Mouse (Mus musculus): ENCODE data around the gene Tmem252.

Tmem252 gene

DNA sequence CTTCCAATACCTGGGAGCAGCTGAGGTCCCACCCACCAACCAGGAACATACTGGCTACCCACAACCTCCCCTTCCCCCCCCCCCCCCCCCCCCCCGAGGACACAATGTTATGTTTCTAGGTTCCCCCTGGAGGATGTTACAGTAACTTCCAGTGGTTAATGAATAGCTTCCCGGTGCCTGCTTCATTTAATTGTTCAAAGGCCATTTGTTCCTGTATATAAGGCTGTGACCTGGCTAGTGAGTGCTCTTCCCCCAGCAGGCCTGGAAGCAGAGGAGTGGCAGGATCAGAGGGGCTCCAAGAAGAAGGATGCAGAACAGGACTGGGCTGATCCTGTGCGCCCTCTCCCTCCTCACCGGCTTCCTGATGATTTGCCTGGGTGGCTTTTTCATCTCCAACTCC lies at the start of gene Tmem252:
Gene Tmem252, plus strand, starts transcription at position 247 of the 400 bp plus-strand sequence.
- DNase-seq (ENCODE audit: low spot score), result no peak

DNA sequence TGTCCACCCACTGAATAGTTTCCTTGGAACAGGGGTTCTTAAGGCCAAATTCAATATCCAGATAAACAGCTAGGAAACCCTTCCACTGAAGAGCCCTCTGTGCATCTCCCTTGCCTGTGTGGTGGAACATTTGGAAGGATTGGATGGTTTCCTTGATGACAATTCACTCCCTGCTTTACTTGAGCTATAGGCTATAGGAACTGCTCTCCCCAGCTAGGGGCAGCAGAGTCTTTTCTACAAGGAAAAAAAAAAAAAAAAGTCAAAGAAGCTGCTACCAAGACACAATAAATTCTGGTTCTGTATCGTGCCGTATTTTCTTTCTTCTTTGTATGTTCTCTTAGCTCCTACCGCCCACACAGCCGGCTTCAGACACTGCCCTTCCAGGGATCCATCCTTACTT lies 45.8 kb upstream of the Tmem252 start:
- no peak for DNase-seq (ENCODE audit: low spot score)

DNA sequence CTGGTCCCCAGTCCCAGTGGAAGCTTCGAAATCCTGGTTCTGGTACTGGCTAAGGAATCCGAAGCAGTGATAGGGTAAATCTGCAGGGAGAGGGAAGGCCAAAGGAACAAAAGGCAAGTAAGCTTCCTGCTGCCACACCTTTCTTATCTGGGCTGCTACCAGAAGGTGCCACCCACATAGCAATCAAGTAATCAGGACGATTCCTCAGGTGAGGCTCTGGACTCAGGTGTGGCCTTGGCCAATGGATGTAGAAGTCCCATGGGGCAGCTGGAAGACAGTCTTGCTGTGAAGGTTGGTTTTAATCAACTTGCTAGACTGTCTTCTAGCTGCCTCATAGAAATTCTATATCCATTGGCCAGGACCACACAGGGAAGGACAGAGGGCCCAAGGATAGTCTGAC lies 40.8 kb upstream of the Tmem252 start:
- no peak for DNase-seq (ENCODE audit: low spot score)

DNA sequence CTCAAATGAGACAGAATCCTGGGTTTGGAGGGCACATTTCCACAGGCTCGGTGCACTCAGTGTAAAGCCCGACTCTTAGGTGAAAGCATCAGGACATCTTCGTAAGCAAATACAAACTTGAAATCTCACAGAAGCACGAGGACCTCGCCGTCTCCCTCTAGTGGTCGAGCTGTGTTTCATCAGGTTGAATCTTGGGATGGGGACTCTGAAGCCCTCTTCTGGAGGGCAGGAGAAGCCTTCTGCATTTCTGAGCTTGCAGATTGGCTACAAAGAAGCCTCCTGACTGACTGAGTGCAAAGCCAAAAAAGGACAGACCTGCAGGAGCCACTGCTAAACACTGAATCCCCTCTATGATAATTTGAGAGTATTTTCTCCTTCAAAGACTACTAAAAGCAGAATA lies 39.2 kb upstream of the Tmem252 start:
- DNase-seq (ENCODE audit: low spot score), result peak; percentile 18

DNA sequence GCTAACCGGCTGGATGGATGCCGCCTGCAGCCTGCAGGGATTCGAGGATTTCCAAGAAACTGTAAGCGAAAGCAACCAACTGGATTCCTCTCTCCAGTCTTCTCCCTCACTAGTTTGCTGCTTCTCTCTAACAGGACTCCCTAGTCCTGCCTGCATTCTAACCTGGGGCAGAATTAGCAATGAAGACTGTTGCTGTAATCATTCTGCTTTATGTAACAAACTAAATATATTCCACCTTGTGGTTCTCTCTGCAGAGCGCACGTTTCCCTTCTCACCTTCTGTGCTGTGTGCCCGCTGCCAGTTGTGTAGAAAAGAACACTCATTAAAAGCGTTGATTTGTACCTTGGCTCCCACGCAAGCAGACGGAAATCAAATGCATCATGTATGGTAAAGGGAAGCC lies 37.2 kb upstream of the Tmem252 start:
- no peak for DNase-seq (ENCODE audit: low spot score)

DNA sequence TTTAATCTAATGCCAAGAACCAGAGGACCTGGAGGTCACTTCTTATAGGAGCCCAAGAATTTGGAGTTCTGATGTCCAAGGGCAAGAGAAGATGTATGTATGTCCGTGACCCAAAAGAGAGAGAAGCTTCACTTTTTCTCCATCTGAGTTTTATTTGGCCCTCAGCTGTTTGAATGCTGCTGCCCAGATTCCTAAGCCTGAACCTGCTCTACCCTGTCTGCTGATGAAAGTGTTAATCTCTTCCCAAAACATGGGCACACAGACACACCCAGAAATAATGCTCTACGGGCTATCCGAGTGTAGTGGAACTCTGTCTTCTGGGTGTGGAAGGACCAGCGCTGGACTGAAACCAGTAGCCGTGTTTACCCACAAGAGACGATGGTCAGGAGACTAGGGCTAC lies 35.8 kb upstream of the Tmem252 start:
- no peak for DNase-seq (ENCODE audit: low spot score)

DNA sequence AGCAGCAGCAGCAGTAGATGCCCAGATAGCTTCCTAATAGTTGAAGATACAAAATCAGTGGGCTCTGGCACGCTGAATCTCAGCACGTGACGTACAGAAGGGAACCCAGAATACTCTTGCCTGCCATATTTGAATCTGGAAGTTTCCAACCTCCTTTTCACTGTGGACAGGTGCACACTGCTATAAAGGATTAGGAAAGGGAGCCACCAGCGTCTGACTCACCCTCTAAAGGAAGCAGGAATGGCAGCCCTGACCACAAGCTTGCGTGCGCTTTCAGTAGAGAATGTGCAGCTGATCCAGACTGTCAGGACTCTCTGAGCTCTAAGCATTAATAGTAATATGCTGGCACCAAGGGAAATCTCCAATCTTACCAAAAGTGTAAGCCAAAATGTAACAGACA lies 32.8 kb upstream of the Tmem252 start:
- DNase-seq (ENCODE audit: low spot score), result no peak

DNA sequence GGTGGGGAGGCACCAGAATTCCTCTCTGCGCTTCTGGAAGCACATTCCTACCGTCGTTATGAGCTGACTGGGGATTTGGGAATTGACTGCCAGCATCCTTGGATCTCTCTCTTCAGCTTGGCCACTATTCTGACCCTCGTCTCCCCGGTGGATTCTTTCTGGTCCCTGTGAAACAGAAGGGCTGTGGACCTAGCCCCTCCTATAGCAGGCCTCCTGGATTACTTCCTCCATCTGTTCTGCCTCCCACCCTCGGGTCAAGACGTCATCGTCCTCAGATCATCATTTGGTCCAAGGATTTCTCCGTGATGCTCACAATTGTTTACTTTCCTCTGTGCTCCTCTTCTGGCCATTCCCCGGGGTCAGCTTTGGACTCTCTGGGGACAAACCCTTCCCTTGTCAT lies 28.8 kb upstream of the Tmem252 start:
- no peak for DNase-seq (ENCODE audit: low spot score)

DNA sequence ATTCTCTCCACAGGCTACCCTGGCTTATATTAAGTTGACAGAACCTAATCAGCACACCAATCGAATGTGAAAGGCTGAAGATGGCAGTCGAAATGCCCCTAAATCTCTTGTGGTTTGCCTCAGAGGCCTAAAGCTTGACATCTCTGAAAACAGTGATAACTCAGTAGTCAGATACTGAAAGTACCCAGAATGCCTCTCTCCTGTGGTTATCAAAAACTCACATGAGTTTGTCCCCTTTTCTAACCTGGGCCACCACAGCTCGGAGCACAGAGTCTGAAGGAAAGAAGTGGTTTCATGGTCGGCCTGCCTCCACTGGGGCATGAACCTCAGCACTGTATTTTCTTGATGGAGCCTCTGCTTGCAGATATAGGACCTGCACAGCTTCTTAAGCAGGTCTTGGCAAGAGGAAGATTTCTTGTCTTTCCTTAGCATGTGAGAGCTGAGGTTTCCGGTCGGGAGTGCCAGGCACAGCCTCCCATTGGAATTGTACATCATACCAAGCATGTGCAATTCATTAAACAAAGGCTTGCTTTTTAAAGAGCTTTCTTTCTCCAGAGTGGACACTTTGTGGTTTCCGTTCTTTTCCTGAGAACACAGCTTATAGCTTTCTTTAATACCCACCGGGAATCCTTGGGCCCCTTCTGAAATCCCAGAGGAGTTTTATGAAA lies 27.5 kb upstream of the Tmem252 start:
- no peak for DNase-seq (ENCODE audit: low spot score)

DNA sequence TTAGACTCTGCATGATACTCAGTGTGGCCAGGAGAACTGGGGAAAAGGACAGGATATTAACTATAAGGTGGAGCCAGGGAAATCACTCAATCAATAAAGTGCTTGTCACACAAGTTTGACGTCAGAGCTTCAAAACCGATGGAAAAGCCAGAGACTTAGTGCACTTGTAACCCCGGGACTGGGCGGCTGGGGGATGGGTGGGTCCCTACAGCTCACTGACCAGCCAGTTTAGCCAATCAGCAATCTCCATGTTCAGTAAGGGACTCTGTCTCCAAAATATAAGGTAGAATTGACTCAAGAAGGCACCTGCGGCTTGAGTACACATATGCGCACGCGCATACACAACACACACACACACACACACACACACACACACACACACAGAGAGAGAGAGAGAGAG lies 25.8 kb upstream of the Tmem252 start:
- no peak for DNase-seq (ENCODE audit: low spot score)

DNA sequence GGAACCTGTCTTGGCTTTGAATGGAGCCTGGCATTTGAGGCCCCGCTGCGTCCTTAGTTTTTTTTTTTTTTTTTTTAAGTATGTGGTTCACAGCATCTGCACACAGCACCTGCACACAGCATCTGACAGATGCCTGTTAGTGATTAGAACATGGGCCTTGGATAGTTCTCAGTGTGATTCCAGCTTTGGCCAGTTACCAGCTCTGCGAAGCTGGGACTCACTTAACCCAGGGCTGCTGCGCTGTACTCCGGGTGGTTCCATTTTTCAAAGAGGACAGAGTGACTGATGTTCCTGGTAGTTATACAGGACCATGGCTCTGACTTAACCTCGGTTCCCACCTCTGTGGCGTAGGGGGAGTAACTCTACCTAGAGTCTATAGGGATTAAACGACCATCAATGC lies 23.4 kb upstream of the Tmem252 start:
- DNase-seq (ENCODE audit: low spot score), result no peak

DNA sequence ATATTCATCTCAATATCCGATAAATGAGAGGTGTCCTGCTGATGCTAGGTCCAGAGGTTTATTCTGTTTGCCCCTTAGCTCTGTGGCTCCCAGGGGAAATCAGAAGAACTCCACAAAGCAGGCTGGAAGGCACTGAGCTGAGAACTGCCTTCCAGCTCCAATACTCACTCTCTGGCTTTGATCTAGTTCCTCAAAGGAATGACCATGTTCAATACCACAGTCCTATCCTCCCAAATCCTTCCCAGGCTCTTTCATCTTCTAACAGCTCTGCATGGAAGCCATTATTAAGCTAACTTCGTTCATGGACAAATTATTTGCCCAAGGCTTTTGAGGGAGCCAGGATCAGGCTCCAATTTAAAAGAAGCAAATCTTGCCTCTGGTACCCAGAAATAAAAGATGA lies 22.2 kb upstream of the Tmem252 start:
- DNase-seq (ENCODE audit: low spot score), result no peak

DNA sequence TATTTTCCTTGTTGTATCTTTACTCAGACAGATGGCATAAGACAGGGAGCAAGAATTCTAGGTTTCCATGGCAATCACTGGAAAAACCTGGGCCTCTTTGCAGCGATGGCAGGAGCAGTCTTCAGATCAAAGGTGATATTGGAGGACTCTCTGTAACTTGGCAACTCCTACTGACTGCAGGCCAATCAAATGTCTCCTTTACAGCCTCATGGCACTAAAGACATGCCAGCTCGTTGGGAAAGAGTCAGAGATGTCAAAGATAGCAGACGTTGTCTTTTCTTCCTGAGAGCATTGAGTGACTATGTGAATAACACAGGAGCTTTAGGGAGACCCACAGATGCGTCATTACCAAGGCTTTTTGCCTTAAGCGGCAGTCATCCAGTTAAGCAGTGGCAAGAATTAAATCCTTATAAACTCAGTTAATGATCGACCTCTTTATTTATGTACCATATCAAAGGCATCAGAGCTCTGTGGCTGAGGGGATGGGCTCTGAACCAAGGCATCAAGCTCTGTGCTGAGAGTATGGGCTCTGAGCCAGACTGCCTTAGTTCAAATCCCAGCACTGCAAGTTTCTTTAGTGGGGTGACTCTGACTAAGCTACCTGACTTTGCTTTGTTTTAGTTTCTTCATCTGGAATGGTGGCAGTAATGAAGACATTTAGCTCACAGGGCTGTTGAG lies 21.3 kb upstream of the Tmem252 start:
- DNase-seq (ENCODE audit: low spot score), result no peak

DNA sequence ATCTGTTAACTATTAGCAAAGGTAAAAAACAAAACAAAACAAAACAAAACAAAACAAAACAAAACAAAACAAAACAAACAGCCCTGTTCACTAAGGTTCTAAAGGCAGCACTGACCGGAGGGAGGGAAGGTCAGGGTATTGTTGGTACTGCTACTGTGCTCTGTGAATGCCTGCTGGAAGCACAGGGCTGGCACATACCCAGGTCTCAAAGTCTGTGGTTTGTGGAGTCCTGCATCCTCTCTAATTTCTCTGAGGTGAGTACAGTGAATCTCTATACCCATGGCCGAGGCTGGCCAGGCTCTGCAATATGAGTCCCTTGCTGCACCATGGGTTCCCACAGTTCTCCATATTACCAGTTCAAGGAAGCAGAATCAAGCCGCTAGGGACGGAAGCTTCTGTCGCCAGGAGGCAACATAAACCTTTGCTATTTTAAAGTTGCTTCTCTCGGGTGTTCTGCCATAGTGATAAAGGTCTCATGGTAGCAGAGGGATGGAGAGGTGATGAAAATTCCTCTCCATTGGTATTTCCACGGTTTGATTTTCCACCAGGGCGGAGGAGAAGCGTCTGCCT lies 20.5 kb upstream of the Tmem252 start:
- DNase-seq (ENCODE audit: low spot score), result no peak

DNA sequence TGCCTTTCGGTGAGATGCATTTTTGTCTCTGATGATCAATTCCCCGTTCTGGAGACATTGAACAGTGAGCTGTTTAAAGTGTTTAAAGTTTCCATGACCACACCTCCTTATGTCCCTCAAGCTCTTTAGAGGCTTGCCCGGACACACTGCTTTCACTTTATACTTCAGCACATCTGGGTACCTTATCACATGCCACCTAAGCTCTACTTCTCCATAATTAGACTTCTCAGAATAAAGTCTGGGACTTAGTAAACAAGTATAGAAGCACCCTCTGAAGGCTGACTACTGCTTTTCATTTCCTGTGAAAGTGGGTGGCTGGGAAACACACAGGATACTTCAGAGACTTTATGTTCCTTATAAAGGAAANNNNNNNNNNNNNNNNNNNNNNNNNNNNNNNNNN lies 16.8 kb upstream of the Tmem252 start:
- no peak for DNase-seq (ENCODE audit: low spot score)

DNA sequence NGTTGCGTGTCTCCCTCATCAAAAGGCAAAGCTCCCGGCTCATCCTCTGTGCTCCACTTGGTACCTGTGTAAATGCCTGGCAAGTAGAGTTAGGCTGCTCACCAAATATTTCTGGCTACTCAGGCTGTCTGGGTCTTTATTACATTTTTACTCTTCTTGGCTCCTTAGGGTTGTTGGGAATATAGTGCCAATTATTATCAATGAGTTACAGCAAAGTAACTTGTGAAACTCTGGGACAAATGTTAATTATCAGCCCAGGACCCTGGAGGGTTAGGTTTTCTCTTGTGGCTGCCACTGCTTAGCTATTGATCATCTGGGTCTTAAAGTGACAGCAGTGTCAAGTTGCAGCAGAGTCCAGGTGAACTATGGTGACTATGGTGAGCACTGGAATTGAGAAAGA lies 11.5 kb upstream of the Tmem252 start:
- DNase-seq (ENCODE audit: low spot score), result no peak

DNA sequence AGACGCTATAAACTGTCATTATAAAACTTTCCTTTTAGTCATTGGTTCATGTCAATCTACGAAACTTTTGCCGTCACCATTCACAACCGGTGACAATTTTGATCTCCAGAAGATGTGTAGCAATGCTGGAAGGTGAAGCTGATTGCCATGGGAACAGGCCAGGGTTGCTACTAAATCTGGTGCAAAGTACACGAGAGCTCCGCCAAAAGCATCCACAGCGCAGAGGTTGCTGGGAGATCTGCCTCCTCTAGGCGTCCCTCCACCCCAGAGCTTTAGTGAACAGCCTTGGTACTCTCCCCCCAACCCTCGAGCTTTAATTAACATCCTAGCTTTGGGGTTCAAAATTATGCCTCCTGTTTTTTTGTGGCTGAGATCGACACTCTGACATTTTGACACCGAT lies 8.0 kb upstream of the Tmem252 start:
- DNase-seq (ENCODE audit: low spot score), result no peak

DNA sequence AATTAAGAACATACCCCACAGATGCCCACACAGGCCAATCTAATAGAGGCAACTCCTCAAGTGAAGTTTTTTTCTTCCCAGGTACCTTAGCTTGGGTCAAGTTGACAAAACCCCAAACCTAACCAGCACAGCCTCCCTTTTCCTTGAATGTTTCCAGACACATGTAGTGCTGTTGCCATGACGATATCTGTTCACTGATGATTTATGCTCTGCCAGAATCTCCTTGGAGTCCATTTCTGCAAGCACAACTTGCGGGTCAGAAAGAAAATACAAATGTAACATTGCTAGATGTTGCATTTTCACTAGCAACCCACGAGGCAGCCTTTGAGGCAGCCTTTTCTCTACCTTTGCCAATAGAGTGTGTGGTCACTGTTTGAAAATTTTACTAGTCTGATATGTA lies 6.3 kb upstream of the Tmem252 start:
- no peak for DNase-seq (ENCODE audit: low spot score)

DNA sequence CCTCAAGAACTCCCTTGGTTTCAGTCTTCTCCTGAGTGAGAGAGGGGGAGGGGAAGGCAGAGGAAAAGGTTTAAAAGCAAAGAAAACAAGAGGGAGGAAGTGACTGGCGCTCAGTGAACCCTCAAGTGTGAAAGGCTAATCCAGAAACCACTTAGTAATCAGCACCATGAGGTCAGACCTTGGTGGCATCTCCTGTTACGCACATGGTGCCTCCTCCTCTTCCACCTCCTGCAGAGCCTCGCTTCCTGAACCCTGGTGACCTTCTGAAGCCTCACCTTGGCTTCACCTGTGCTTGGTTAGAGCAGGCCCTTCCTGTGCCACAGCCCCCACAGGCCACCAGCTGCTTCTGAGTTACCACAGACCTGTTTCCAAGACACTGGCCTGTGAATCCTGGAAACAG lies 2.2 kb upstream of the Tmem252 start:
- no peak for DNase-seq (ENCODE audit: low spot score)

DNA sequence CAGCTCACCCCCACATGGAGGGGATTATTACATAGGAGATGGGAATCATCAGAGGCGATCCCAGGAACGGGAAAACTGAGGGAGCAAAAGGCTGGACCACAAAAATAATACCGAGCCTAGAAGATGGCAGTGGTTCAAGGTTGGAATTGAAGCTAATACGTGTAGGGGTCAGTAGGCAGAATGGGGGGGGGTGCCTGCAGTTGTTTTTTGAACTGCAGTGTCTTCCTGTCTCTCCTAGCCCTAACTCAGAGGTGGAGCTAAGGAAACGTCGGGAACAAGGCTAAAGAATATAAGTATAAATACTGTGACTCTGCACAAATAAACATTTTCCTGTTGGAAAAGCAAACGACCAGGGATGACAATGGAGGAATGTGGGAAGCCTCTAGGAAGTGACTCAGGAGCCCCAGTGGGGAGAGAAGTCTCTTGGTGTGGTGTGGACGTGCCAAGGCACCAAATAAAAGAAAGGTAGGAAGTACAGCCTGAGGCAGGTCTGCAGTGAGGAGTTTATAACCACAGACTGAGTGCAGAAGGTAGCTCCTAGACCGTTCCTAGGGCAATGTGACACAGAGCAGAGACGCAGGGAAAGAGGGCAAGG lies 1.3 kb upstream of the Tmem252 start:
- DNase-seq (ENCODE audit: low spot score), result no peak

DNA sequence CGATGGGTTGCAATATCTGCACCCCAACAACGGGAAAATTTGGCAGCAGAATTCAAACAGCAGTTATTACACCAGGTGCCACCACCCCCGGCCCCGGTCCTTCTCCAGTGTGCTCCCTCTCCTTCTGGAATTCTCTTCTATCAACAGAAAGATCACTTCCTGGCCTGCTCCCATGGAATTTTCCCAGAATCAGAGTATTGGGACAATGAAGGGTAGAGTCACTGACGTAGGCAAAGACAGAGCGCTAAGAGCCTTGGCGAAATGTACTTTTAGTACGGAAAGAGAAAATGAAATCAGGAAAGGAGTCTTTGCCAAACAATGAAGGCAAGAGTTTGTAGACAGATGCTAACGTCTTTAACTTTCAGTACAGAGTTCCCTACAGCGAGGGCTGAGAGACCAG lies 477 bp upstream of the Tmem252 start:
- no peak for DNase-seq (ENCODE audit: low spot score)

DNA sequence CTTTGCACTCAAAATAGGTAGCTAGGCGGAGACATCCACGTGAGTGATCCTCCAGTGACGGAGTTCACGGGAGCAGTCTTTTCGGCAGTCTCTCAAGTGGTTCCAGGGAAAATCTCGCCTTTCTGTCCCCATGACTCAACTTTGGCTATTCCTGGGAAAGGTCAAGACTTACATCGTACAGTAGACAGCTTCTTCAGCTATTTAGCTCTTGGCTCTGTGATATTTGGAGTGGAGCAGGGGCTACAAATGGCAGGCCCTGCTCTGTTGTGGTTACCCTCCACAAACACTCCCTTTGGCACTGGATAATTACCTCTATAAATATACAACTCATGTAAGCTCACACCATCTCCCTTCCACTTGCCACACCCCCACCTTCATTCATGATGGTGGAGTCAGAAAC lies 2.6 kb downstream of the Tmem252 start:
- no peak for DNase-seq (ENCODE audit: low spot score)

DNA sequence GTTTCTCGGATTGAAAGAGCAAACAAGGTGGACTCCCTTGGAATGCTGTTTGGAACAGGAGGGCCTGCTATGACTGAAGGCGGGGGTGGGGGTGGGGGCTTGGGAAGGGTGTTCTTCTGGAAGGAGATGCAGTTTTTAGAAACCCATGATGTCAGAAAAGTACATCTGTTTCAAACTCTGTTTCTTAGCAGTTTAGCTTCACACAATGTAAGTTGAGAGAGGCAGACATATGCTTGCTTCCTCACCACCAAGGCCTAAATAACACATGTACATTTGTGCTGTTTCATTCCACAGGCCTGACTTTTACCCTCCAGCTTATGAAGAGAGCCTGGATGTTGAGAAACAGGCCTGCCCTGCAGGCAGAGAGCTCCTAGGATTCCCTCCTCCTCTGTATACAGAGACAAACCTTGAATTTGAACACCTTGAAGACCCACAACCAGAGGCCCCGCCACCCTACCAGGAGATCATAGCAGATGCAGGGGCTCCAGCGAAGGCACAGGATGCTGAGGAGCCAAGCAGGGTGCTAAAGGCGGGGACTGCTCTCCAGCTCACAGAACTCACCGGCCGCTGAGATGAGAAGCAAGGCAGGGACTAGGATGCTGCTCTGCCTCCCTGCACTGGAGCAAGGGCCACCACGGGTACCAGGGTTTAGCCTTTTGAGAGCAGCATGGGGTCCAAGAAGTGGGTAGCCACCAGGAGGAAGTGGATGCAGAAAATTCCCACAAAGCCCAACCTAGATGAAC lies 3.6 kb downstream of the Tmem252 start:
- no peak for DNase-seq (ENCODE audit: low spot score)
